Mouse (Mus musculus): Measurements from ENCODE around the gene Pomgnt1. TPM values are rescaled to one million over a fixed set of nuclear protein-coding genes. Genes with fewer than 3 reads are reported as not detected.

Gene Pomgnt1
- polyA plus RNA-seq, 1 experiment from 2014 or later: 66.3 TPM

DNA sequence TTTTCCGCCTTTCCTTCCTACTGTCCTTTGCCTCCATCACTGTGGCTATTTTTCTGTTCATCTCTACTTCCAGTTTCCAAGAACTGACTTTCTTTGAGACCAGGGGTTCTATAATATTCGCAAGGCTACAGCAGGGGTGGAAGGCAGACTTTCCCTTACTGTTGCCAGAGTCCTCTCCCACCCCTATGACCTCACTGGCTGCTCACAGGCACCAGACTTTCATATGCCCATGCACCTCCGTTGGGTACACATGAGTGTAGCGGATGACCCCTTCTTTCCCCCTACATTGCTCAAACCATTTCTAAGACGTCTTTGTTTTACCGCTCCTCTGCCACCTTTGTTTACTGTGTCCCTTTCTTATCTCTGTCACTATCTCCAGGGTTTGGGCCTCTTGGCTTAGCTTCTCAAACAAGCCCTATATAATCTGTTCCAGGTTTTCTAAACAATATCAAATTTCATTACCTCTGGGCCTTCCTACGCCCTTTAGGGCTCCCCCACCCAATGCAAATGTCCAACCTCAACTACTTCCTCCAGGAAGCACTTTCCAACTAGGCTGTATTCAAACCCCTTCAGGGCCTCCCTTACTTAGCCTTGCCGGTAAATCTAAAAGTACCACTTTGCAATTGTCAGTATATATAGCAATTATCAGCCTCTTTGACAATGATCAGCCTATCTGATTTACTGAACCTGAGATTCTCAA, 42.2 kb downstream of the Pomgnt1 start:
- Histone ChIP-seq H3K4me1 (ENCODE audit: control insufficient read depth in 2 of 2, insufficient read depth in 2 of 2, low read length in 2 of 2) (peaks cover 0 to 8% of the 10 kb centered on the region in 2 experiments; a peak in 3 of 4 replicates), H3K27ac (replicated peaks in 1 of 2; ENCODE audit: control insufficient read depth in 1 of 2, insufficient read depth in 1 of 2, low read depth in 2 of 2, low read length in 2 of 2) (no peak overlapping the region), H3K36me3 (ENCODE audit: control insufficient read depth, insufficient read depth, low read length) (0 out of 2 replicates have a peak, but pooled peaks cover 2% of the 10 kb centered on the region), H3K9me3 (ENCODE audit: control insufficient read depth, low read length) (no peaks in the 10 kb centered on the region), H3K4me2 (ENCODE audit: low read length) (no peak overlapping the region), H3K4me3 (ENCODE audit: control insufficient read depth in 1 of 2, insufficient read depth in 1 of 2, low read depth in 1 of 2, low read length in 2 of 2) (no peak overlapping the region), H3K9ac (ENCODE audit: low read length) (no peak overlapping the region), H3K27me3 (ENCODE audit: control insufficient read depth, insufficient read depth, low read length) (no peaks in the 10 kb centered on the region)
- ATAC-seq (ENCODE audit: insufficient number of reproducible peaks, insufficient read depth, low FRiP score, low read depth): no peak
- 78% methylated on average over 8 of the region's 8 CpGs for WGBS

DNA sequence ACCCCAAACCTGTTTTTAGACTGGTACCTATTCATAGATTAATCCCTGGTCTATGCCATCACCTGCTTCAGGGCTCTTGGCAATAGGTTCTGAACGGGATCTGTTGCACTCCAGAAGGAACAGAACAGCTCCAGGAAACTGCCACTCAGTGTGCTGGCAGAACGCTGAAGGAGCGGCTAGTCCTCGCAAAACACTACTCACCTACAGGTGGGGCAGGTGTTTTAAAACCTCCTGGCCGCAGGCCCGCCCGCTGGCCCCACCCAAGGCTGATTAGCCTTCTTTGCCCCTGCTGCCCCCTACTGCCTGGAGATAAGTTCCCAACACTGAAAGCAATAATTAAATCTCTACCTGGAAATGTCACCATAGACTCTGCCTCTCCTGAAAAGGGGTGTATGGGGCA, 43.8 kb downstream of the Pomgnt1 start, which contains the start of gene Tspan1:
Gene Tspan1, minus strand, starts transcription at position 198 of the 400 bp plus-strand sequence.
- Histone ChIP-seq H3K36me3 (ENCODE audit: control insufficient read depth, insufficient read depth, low read length) (no peaks in the 10 kb centered on the region), H3K27me3 (ENCODE audit: control insufficient read depth, insufficient read depth, low read length) (no peaks in the 10 kb centered on the region), H3K4me3 (ENCODE audit: control insufficient read depth in 1 of 2, insufficient read depth in 1 of 2, low read depth in 1 of 2, low read length in 2 of 2) (no peak within 1 kb of the TSS), H3K9ac (ENCODE audit: low read length) (no peak within 1 kb of the TSS), H3K4me2 (ENCODE audit: low read length) (no peak within 1 kb of the TSS), H3K27ac (replicated peaks in 1 of 2; ENCODE audit: control insufficient read depth in 1 of 2, insufficient read depth in 1 of 2, low read depth in 2 of 2, low read length in 2 of 2) (no peak within 1 kb of the TSS), H3K4me1 (ENCODE audit: control insufficient read depth in 2 of 2, insufficient read depth in 2 of 2, low read length in 2 of 2) (peaks cover 0 to 5% of the 10 kb centered on the region in 2 experiments; a peak in 1 of 4 replicates), H3K9me3 (ENCODE audit: control insufficient read depth, low read length) (no peaks in the 10 kb centered on the region)
- WGBS: 15% methylated on average over 7 of the region's 7 CpGs
- ATAC-seq (ENCODE audit: insufficient number of reproducible peaks, insufficient read depth, low FRiP score, low read depth): no peak

DNA sequence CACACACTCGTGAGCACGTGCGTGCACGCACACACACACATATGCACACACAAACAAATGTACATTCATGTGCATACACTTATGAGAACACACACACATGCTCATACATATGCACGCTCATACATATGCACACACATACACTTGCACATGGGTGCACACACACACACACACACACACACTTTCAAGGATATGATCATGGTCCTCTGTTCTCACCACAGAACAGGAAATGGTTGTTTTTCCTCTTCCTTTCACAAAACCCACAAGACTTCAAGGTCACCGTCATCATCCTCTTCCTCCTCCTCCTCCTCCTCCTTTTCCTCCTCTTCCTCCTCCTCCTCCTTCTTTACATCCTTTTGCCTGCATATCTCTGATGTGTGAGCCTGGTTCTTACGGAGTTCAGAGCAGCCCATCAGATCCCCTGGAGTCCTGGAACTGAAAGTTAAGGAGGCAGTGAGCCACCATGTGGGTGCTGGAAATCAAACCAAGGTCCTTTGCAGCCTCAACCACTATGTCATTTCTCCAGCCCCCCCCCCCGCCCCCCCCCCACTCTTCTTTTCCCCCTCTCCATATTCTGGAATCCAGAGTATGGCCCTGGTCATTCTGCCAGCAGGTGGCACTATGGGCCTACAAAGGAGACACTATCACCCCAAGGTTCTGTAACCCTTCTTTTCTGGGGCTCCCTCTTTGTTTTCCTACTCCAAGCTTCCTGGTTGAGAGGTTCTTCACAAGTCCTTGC, 45.1 kb downstream of the Pomgnt1 start:
- ATAC-seq (ENCODE audit: insufficient number of reproducible peaks, insufficient read depth, low FRiP score, low read depth): no peak
- Histone ChIP-seq H3K36me3 (ENCODE audit: control insufficient read depth, insufficient read depth, low read length) (no peaks in the 10 kb centered on the region), H3K4me2 (ENCODE audit: low read length) (no peak overlapping the region), H3K9me3 (ENCODE audit: control insufficient read depth, low read length) (no peaks in the 10 kb centered on the region), H3K27me3 (ENCODE audit: control insufficient read depth, insufficient read depth, low read length) (no peaks in the 10 kb centered on the region), H3K27ac (replicated peaks in 1 of 2; ENCODE audit: control insufficient read depth in 1 of 2, insufficient read depth in 1 of 2, low read depth in 2 of 2, low read length in 2 of 2) (no peak overlapping the region), H3K4me1 (ENCODE audit: control insufficient read depth in 2 of 2, insufficient read depth in 2 of 2, low read length in 2 of 2) (peaks cover 0 to 5% of the 10 kb centered on the region in 2 experiments; a peak in 1 of 4 replicates), H3K4me3 (ENCODE audit: control insufficient read depth in 1 of 2, insufficient read depth in 1 of 2, low read depth in 1 of 2, low read length in 2 of 2) (no peak overlapping the region), H3K9ac (ENCODE audit: low read length) (no peak overlapping the region)
- WGBS: 62% methylated on average over 8 of the region's 8 CpGs

DNA sequence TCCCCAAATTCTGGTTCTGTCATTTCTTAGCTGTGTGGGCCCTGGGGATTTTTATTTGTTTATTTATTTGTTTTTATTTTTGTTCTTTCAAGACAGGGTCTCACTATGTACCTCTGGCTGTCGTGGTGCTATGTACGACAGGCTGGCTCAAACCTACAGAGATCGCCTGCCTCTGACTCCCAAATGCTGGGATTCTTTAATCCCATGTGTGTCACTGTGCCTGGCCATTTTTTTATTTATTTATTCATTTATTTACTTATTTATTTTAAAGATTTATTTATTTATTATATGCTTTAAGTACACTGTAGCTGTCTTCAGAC, 45.7 kb downstream of the Pomgnt1 start:
- no peak overlapping the region for H3K27ac ChIP-seq (replicated peaks in 1 of 2; ENCODE audit: control insufficient read depth in 1 of 2, insufficient read depth in 1 of 2, low read depth in 2 of 2, low read length in 2 of 2)
- WGBS: 58% methylated on average over 3 of the region's 3 CpGs
- no peaks in the 10 kb centered on the region for H3K9me3 ChIP-seq (ENCODE audit: control insufficient read depth, low read length)
- no peaks in the 10 kb centered on the region for H3K36me3 ChIP-seq (ENCODE audit: control insufficient read depth, insufficient read depth, low read length)
- H3K9ac ChIP-seq (ENCODE audit: low read length): no peak overlapping the region
- H3K4me1 ChIP-seq (ENCODE audit: control insufficient read depth in 2 of 2, insufficient read depth in 2 of 2, low read length in 2 of 2): peaks cover 3 to 8% of the 10 kb centered on the region in 2 experiments
- H3K4me2 ChIP-seq (ENCODE audit: low read length): no peak overlapping the region
- H3K4me3 ChIP-seq (ENCODE audit: control insufficient read depth in 1 of 2, insufficient read depth in 1 of 2, low read depth in 1 of 2, low read length in 2 of 2): no peak overlapping the region
- H3K27me3 ChIP-seq (ENCODE audit: control insufficient read depth, insufficient read depth, low read length): no peaks in the 10 kb centered on the region
- no peak for ATAC-seq (ENCODE audit: insufficient number of reproducible peaks, insufficient read depth, low FRiP score, low read depth)

DNA sequence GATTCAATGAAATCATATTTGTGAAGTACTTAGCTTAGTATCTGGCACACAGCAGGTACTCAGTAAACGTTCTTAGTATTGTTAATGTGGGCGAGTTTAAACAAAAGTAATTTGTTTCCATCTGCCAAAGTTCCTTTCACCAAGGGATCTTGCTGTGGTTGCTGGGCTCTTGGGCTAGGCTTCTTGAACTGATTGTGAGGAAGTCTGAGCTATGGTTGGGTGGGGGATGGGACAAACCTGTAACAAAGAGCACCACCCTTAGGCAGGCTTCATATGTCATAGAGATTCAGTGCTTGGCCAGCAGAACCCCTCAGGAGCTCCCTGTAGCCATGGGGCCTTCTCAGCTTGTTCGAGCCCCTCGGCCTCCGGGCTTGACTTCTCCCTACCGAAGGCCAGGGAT, 49.4 kb downstream of the Pomgnt1 start, which contains the start of the genes 1700042G07Rik and Gm49337:
Gene 1700042G07Rik, plus strand, starts transcription at position 301 of the 400 bp plus-strand sequence.
Gene Gm49337, plus strand, starts transcription at position 313 of the 400 bp plus-strand sequence.
- ATAC-seq (ENCODE audit: insufficient number of reproducible peaks, insufficient read depth, low FRiP score, low read depth): no peak
- peaks cover 30 to 35% of the 10 kb centered on the region in 2 experiments for H3K4me1 ChIP-seq (ENCODE audit: control insufficient read depth in 2 of 2, insufficient read depth in 2 of 2, low read length in 2 of 2)
- no peak within 1 kb of the TSS for H3K4me2 ChIP-seq (ENCODE audit: low read length)
- no peak within 1 kb of the TSS for H3K4me3 ChIP-seq (ENCODE audit: control insufficient read depth in 1 of 2, insufficient read depth in 1 of 2, low read depth in 1 of 2, low read length in 2 of 2)
- WGBS: 94% methylated on average over 6 of the region's 6 CpGs
- H3K9ac ChIP-seq (ENCODE audit: low read length): peak within 1 kb of the TSS; percentile 18; the same call in 1 of the 2 replicates
- no peaks in the 10 kb centered on the region for H3K36me3 ChIP-seq (ENCODE audit: control insufficient read depth, insufficient read depth, low read length)
- no peaks in the 10 kb centered on the region for H3K9me3 ChIP-seq (ENCODE audit: control insufficient read depth, low read length)
- peak within 1 kb of the TSS; percentile 91 to 92 for H3K27ac ChIP-seq (replicated peaks in 1 of 2; ENCODE audit: control insufficient read depth in 1 of 2, insufficient read depth in 1 of 2, low read depth in 2 of 2, low read length in 2 of 2)
- no peaks in the 10 kb centered on the region for H3K27me3 ChIP-seq (ENCODE audit: control insufficient read depth, insufficient read depth, low read length)

DNA sequence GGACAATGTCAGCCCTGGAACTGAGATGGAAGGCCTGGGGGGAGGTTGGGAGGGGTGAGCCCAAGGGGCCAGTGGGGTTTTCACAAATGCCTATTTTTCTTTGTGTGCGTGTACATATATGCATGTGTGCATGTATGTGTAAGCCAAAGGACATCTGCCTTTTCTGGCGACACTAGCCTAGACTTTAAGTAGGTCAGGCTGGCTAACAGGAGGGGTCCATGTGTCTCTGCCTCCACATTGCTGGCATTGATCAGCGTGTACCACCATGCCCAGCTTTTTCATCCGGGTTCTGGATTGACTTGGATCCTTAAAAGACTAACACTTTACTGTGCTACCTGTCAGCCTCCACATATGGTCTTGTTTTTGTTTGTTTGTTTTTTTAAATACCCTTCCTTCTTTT, 50.1 kb downstream of the Pomgnt1 start:
- Histone ChIP-seq H3K27ac (replicated peaks in 1 of 2; ENCODE audit: control insufficient read depth in 1 of 2, insufficient read depth in 1 of 2, low read depth in 2 of 2, low read length in 2 of 2) (peak overlapping the region in 1 of 2 experiments; percentile 91; a peak in 2 of 4 replicates), H3K36me3 (ENCODE audit: control insufficient read depth, insufficient read depth, low read length) (no peaks in the 10 kb centered on the region)
- no peak for ATAC-seq (ENCODE audit: insufficient number of reproducible peaks, insufficient read depth, low FRiP score, low read depth)

DNA sequence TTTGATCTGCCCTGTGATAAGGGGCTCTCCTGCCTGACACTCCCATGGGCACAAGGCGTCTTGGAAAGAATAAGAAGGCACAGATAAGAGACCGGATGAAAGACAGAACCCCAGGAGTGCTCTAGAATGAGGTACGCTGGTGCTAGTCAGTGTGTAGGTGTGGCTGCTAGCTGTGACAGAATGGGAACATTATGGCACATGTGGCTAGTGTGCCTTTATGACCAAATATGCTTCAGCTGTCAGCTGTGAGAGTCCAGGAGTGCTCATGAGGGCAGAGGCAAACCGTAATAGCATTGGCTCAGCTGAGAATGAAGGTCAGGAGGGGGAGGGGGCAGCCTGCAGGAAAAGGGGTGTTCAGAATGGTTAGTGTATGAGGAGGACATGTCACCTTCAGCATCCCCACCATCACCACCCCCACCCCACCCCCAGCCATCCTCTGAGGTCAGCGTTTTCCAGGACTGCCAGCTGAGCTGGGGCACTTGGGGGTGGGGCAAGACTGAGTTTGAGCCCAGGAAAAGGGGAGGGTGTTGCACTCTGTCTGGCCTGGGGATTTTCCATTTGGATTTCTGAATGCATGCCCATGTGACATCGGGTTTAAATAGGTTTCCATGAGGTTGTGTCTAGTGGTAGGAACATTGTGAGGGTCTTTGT, 51.0 kb downstream of the Pomgnt1 start:
- no peak overlapping the region for H3K4me2 ChIP-seq (ENCODE audit: low read length)
- H3K36me3 ChIP-seq (ENCODE audit: control insufficient read depth, insufficient read depth, low read length): no peaks in the 10 kb centered on the region
- H3K27ac ChIP-seq (replicated peaks in 1 of 2; ENCODE audit: control insufficient read depth in 1 of 2, insufficient read depth in 1 of 2, low read depth in 2 of 2, low read length in 2 of 2): peak overlapping the region; percentile 91 to 92
- ATAC-seq (ENCODE audit: insufficient number of reproducible peaks, insufficient read depth, low FRiP score, low read depth): peak; percentile 42
- H3K9me3 ChIP-seq (ENCODE audit: control insufficient read depth, low read length): no peaks in the 10 kb centered on the region
- H3K9ac ChIP-seq (ENCODE audit: low read length): peak overlapping the region; percentile 66
- 10% methylated on average over 6 of the region's 6 CpGs for WGBS
- no peaks in the 10 kb centered on the region for H3K27me3 ChIP-seq (ENCODE audit: control insufficient read depth, insufficient read depth, low read length)
- H3K4me1 ChIP-seq (ENCODE audit: control insufficient read depth in 2 of 2, insufficient read depth in 2 of 2, low read length in 2 of 2): peaks cover 30 to 35% of the 10 kb centered on the region in 2 experiments
- no peak overlapping the region for H3K4me3 ChIP-seq (ENCODE audit: control insufficient read depth in 1 of 2, insufficient read depth in 1 of 2, low read depth in 1 of 2, low read length in 2 of 2)

More for the DNA sequence above, 50.1 kb downstream of the Pomgnt1 start:
- no peaks in the 10 kb centered on the region for H3K9me3 ChIP-seq (ENCODE audit: control insufficient read depth, low read length)
- H3K4me2 ChIP-seq (ENCODE audit: low read length): no peak overlapping the region
- H3K4me3 ChIP-seq (ENCODE audit: control insufficient read depth in 1 of 2, insufficient read depth in 1 of 2, low read depth in 1 of 2, low read length in 2 of 2): no peak overlapping the region
- no peaks in the 10 kb centered on the region for H3K27me3 ChIP-seq (ENCODE audit: control insufficient read depth, insufficient read depth, low read length)
- no peak overlapping the region for H3K9ac ChIP-seq (ENCODE audit: low read length)
- H3K4me1 ChIP-seq (ENCODE audit: control insufficient read depth in 2 of 2, insufficient read depth in 2 of 2, low read length in 2 of 2): peaks cover 30 to 35% of the 10 kb centered on the region in 2 experiments
- 85% methylated on average over 4 of the region's 4 CpGs for WGBS
